Mouse (Mus musculus) kidney, adult 2 months (tissue): ENCODE measurements around the gene Fam83d.

ENCODE experiments used
- CTCF ChIP-seq: fragments of 200-500 bp; conservative IDR thresholded peaks from 2 replicates; pipeline ENCODE4 v1.5.1; 2011; ENCODE audit warnings: low read depth, mild to moderate bottlenecking, control low read depth, low read length, moderate library complexity, mixed read lengths; ENCODE audit not compliant: insufficient read depth, insufficient read length
- POLR2A ChIP-seq: fragments of 200-500 bp; IDR thresholded peaks from one replicate; pipeline ENCODE4 v1.6.1; 2011; ENCODE audit warnings: low read depth, low read length, control low read depth

GRCm38 (mm10) chr2:158734500-158735152, 33.3 kb upstream of the Fam83d start:
- no peak for TF ChIP-seq CTCF
- no peak for TF ChIP-seq POLR2A
